Mouse (Mus musculus): ENCODE results near the gene Pithd1. TPM values are rescaled to one million over a fixed set of nuclear protein-coding genes. Genes with fewer than 3 reads are reported as not detected.

Pithd1 gene
- polyA plus RNA-seq, 1 experiment from 2014 or later: 57.0 TPM

DNA sequence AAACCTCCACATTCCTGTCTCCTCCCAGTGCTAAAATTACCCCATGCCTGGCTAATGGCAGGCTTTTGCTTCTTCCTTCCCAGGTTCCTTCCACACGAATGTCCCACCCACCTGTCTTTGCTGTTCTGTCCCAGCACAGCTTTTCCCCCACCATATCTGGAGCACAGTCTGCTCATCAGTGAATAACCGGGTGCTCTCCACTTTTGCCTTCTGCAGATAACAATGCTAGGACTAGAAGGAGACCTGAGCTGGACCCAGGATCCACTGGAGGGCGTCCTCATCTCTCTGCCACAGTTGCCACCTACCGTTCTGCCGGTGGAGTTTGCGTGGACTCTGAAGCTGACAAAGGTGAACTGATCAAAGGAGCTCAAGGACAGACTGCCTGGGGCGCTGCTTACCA, 48.2 kb downstream of the Pithd1 start:
- H3K4me3 ChIP-seq: no peak overlapping the region
- no peak overlapping the region for H3K27ac ChIP-seq
- H3K27me3 ChIP-seq: no peaks in the 10 kb centered on the region
- ATAC-seq (ENCODE audit: low FRiP score, low read depth): no peak
- H3K4me2 ChIP-seq (replicated peaks): no peak overlapping the region
- no peaks in the 10 kb centered on the region for H3K4me1 ChIP-seq
- 70% methylated on average over 7 of the region's 7 CpGs for WGBS
- H3K9ac ChIP-seq: no peak overlapping the region
- peaks cover 53% of the 10 kb centered on the region for H3K36me3 ChIP-seq
- no peaks in the 10 kb centered on the region for H3K9me3 ChIP-seq

DNA sequence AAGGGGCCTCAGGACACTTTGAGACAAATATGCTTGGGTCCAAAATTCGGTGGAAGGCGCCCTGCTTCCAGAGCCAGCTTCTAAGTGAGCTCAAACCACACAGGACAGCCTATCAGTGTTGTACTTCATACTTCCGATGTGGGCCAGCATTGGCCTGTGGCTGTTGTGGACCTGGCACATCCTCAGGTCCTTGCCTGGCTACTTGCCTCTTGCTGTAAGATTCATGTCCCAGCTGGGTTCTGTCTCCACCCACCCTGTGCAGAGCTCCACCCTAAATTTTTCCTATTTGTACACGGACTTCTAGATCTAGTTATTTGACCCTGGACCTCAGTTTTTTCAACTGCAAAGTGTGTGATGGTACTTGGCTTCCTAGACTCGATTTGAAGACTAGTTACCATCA, 51.6 kb downstream of the Pithd1 start:
- Histone ChIP-seq H3K9ac (no peak overlapping the region), H3K27ac (no peak overlapping the region), H3K4me3 (no peak overlapping the region), H3K27me3 (no peaks in the 10 kb centered on the region), H3K4me2 (replicated peaks) (no peak overlapping the region), H3K9me3 (no peaks in the 10 kb centered on the region), H3K36me3 (peaks cover 60% of the 10 kb centered on the region), H3K4me1 (no peaks in the 10 kb centered on the region)
- 76% methylated on average over 5 of the region's 5 CpGs for WGBS
- ATAC-seq (ENCODE audit: low FRiP score, low read depth): no peak

DNA sequence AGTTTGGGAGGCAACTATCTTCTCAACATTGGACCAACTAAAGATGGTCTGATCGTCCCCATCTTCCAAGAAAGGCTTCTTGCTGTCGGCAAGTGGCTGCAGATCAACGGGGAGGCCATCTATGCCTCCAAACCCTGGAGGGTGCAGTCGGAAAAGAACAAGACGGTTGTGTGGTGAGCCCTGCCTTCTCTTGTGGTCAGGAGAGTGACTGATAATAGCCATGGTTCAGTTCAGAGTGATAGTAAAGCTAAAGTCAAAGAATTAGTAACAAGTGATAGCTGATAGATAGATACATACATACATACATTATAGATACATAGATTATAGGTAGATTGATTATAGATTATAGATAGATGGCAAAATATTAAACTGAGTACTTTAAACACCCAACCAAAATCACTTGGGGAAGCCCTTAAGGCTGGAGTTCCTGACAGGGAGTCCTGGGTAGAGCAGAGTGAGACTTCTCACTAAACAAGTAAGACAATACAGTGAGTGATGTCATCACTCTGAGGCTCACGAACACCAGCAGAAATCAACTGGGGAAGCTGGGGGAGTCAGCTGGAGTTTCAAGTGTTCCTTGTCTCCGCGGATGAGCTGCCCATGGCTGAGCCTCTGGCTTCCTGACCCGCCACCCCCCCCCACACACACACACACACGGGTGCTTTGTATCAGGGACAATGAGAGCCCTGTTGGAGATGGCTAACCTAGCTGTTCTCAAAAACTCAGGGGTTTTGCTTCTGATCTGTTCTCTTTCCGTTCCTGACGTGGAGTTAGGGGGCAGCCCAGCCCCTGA, 52.2 kb downstream of the Pithd1 start:
- ATAC-seq (ENCODE audit: low FRiP score, low read depth): no peak
- H3K4me2 ChIP-seq (replicated peaks): no peak overlapping the region
- WGBS: 75% methylated on average over 12 of the region's 12 CpGs
- no peak overlapping the region for H3K27ac ChIP-seq
- H3K4me1 ChIP-seq: no peaks in the 10 kb centered on the region
- H3K4me3 ChIP-seq: no peak overlapping the region
- H3K36me3 ChIP-seq: peaks cover 57% of the 10 kb centered on the region
- no peaks in the 10 kb centered on the region for H3K27me3 ChIP-seq
- no peak overlapping the region for H3K9ac ChIP-seq
- no peaks in the 10 kb centered on the region for H3K9me3 ChIP-seq

DNA sequence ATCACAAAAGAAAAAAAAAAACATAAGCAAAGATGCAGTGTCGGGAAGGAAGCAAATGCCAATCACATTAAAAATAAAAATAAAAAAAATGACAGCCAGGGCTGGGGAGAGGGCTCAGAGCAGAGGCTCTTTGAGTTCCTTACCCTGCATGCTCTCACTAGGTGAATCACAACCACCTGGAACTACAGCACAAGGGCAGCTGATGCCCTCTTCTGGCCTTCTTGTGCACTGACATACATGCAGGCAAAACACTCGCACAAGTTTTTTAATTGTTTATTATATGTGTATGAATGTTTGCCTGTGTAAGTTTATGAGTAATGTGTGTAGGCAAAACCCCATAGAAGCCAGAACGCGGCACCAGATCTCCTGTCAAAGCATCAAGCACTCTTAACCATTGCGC, 55.2 kb downstream of the Pithd1 start:
- Histone ChIP-seq H3K9ac (no peak overlapping the region), H3K36me3 (peaks cover 46% of the 10 kb centered on the region), H3K4me2 (replicated peaks) (no peak overlapping the region), H3K27ac (no peak overlapping the region), H3K9me3 (no peaks in the 10 kb centered on the region), H3K27me3 (no peaks in the 10 kb centered on the region), H3K4me1 (no peaks in the 10 kb centered on the region), H3K4me3 (no peak overlapping the region)
- ATAC-seq (ENCODE audit: low FRiP score, low read depth): no peak
- 62% methylated on average over 5 of the region's 5 CpGs for WGBS

DNA sequence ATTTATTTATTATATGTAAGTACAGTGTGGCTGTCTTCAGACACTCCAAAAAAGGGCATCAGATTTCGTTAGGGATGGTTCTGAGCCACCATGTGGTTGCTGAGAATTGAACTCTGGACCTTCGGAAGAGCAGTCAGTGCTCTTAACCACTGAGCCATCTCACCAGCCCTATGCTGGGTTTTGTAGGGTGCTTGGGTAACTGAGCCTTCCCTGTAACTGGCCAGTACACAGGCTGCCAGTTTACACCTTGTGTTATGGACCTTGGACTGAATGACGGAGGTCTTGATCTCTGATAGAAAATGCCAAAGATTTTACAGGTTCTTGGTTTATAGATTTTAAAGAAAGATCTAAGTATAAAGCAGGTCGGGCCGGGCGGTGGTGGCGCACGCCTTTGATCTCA, 56.8 kb downstream of the Pithd1 start:
- no peak overlapping the region for H3K27ac ChIP-seq
- H3K4me2 ChIP-seq (replicated peaks): no peak overlapping the region
- H3K27me3 ChIP-seq: no peaks in the 10 kb centered on the region
- no peak for ATAC-seq (ENCODE audit: low FRiP score, low read depth)
- no peak overlapping the region for H3K9ac ChIP-seq
- no peak overlapping the region for H3K4me3 ChIP-seq
- no peaks in the 10 kb centered on the region for H3K4me1 ChIP-seq
- WGBS: 88% methylated on average over 8 of the region's 8 CpGs
- peaks cover 52% of the 10 kb centered on the region for H3K36me3 ChIP-seq
- no peaks in the 10 kb centered on the region for H3K9me3 ChIP-seq

DNA sequence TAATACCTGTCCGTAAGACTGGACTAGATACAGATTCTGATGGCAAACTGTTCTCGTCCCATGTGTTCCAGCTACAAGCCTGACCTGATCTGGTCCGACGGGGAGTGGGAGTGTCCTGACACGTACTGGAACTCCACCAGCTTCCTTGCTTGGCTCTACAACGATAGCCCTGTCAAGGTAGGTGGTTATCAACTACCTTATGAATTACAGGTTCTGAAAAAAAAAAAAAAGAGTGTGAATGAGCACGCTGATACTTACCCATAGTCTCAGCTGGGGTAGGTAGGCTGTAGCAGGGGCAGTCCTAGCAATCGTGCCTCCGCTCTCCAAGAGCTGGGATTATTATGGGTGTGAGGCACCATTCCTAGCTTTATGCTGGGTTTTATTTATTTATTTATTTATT, 57.2 kb downstream of the Pithd1 start:
- 91% methylated on average over 9 of the region's 9 CpGs for WGBS

DNA sequence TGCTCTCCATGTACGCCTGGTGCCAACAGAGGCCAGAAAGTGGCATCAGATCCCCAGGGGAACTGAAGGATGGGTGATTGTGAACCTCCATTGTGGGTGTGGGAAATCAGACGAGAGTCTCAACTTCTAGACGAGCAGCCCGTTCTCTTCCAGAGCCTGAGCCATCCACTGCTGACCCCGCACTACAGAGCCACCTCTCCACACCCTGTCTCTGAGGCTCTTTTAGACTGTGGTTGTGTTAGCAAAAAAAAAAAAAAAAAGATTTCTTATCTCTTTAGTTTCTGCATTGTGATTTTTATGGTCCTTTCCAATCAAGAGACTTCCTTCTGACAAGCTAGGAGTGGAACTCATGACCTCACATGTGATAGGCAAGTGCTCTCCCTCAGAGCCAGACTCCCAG, 57.7 kb downstream of the Pithd1 start:
- no peaks in the 10 kb centered on the region for H3K27me3 ChIP-seq
- no peak for ATAC-seq (ENCODE audit: low FRiP score, low read depth)
- H3K4me3 ChIP-seq: no peak overlapping the region
- H3K36me3 ChIP-seq: peaks cover 55% of the 10 kb centered on the region
- no peak overlapping the region for H3K27ac ChIP-seq
- no peaks in the 10 kb centered on the region for H3K9me3 ChIP-seq
- WGBS: 93% methylated on average over 5 of the region's 5 CpGs
- no peak overlapping the region for H3K9ac ChIP-seq
- H3K4me1 ChIP-seq: no peaks in the 10 kb centered on the region
- H3K4me2 ChIP-seq (replicated peaks): no peak overlapping the region

More for the DNA sequence above, 57.2 kb downstream of the Pithd1 start:
- no peak overlapping the region for H3K9ac ChIP-seq
- no peaks in the 10 kb centered on the region for H3K9me3 ChIP-seq
- H3K36me3 ChIP-seq: peaks cover 55% of the 10 kb centered on the region
- no peak for ATAC-seq (ENCODE audit: low FRiP score, low read depth)
- H3K4me1 ChIP-seq: no peaks in the 10 kb centered on the region
- no peak overlapping the region for H3K4me2 ChIP-seq (replicated peaks)
- H3K27ac ChIP-seq: no peak overlapping the region
- no peak overlapping the region for H3K4me3 ChIP-seq
- no peaks in the 10 kb centered on the region for H3K27me3 ChIP-seq

DNA sequence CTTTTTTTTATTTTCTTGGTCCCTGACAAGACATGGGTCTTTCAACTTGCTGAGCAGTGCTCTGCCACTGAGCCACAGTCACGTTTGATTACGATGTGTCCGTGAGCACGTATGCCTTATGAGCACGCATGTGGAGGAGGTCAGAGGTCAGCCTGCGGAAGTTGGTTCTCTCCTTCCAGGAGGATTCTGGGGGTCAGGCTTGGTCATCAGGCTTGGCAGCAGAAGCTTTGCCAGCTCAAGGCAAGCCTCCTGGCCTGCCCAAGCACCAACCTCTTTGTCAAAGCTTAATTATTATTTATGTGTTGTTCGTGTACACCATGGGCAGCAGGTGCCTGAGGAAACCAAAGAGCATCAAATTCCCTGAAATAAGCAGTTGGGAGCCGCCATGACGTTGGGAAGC, 58.7 kb downstream of the Pithd1 start:
- Histone ChIP-seq H3K36me3 (peaks cover 53% of the 10 kb centered on the region), H3K27ac (no peak overlapping the region), H3K4me2 (replicated peaks) (no peak overlapping the region), H3K9me3 (no peaks in the 10 kb centered on the region), H3K27me3 (no peaks in the 10 kb centered on the region), H3K4me1 (no peaks in the 10 kb centered on the region), H3K4me3 (no peak overlapping the region), H3K9ac (no peak overlapping the region)
- ATAC-seq (ENCODE audit: low FRiP score, low read depth): no peak
- 78% methylated on average over 9 of the region's 9 CpGs for WGBS

DNA sequence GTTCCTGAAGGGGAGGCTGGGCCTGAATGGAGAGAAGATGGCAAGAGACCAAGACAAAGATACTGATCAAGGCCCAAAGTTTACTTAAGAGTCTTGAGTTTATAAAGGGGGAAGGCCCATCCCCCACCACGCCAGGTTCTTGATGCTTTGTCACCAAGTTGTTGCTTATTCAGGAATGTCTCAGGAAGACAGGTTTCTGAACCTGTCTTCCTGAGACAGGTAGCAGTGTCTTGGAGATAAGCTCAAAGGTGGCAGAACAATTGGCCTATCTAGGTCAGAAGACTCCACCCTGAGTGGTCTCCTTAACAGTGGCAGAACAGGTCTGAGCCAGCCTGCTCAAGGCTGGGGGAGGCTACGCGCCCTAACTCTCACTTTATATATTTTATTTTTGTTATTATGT, 60.2 kb downstream of the Pithd1 start:
- Histone ChIP-seq H3K4me3 (no peak overlapping the region), H3K9me3 (no peaks in the 10 kb centered on the region), H3K27me3 (no peaks in the 10 kb centered on the region), H3K9ac (no peak overlapping the region), H3K4me1 (peaks cover 3% of the 10 kb centered on the region), H3K36me3 (peaks cover 48% of the 10 kb centered on the region), H3K4me2 (replicated peaks) (no peak overlapping the region), H3K27ac (no peak overlapping the region)
- WGBS: 91% methylated on average over 3 of the region's 3 CpGs
- ATAC-seq (ENCODE audit: low FRiP score, low read depth): no peak

DNA sequence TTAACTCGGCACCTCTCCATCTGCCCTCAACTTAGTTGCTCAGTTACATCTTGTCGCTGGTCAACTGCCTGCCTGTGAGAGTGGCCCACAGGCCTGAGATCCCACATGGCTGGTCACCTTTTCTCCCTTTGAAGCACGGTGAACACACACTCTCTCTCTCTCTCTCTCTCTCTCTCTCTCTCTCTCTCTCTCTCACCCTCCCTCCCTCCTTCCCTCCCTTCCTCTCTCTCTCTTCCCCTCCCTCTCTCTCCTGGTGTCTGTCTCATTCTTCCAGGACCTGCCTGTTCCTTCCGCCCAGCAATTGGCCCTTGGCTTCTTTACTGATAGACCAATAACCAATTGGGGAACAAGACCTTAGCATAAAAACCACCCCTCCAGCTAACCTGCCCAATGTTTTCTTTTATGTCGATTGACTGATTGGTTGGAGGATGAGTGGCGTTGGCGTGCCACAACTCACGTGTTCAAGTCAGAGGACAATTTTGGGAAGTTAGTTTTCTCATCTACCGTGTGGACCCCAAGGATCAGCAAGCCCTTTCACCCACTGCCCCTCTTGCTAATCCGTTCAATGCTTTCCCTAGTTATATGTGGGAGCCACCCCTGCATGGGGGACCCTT, 60.8 kb downstream of the Pithd1 start:
- Histone ChIP-seq H3K4me3 (no peak overlapping the region), H3K4me1 (peaks cover 9% of the 10 kb centered on the region), H3K4me2 (replicated peaks) (no peak overlapping the region), H3K9me3 (no peaks in the 10 kb centered on the region), H3K9ac (no peak overlapping the region), H3K36me3 (peaks cover 46% of the 10 kb centered on the region), H3K27me3 (no peaks in the 10 kb centered on the region), H3K27ac (no peak overlapping the region)
- no peak for ATAC-seq (ENCODE audit: low FRiP score, low read depth)
- WGBS: 88% methylated on average over 10 of the region's 10 CpGs
